Mouse (Mus musculus) kidney, adult 18-20 months (tissue): ENCODE measurements around the gene Ctxn2.

Experiments used
- DNase-seq: peaks from one replicate; pipeline ENCODE4 v3.0.0; 2021

Gene Ctxn2

DNA sequence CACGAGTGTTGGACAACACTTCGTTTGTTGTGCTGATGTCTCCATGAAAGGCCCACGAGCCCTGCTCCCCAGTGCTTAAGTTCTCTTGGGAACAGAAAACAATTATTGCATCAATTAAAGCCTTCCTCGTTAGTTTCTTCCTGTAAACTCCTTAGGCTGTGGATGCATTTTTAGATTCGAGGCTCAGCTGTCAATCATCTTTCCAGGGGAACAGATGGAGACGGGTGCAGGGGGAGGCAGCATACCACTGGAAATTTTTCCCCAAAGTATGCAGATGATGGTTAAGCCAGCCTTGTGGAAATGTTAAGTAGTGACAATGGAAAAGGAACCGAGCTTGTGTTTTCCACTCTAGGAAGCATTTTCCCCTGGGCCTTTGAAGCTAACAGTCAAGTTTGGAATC lies 60.3 kb downstream of the Ctxn2 start:
- DNase-seq: no peak
